Mouse (Mus musculus) ES-CJ7 (cell line): ENCODE measurements around the gene Bud23.

Source experiments
- DNase-seq: peaks from one replicate; pipeline ENCODE4 v3.0.0; 2011; ENCODE audit warnings: low read depth, low spot score

The Bud23 gene

GRCm38 (mm10) chr5:135072061-135072460 is 7.3 kb upstream of the Bud23 start:
- peak; percentile 73 for DNase-seq

GRCm38 (mm10) chr5:135070448-135070847 is 5.7 kb upstream of the Bud23 start:
- no peak for DNase-seq

GRCm38 (mm10) chr5:135066008-135066407 is 1.2 kb upstream of the Bud23 start:
- DNase-seq = no peak

GRCm38 (mm10) chr5:135064382-135064766 is 385 bp downstream of the Bud23 start:
- DNase-seq = no peak

- DNase-seq = peak; percentile 97
These were observed 954 bp downstream of the Bud23 start, which contains the start of gene Dnajc30 for GRCm38 (mm10) chr5:135063629-135064381. Gene Dnajc30, plus strand, starts transcription at chr5:135064202.

GRCm38 (mm10) chr5:135053356-135053755 is 11.4 kb downstream of the Bud23 start:
- no peak for DNase-seq

GRCm38 (mm10) chr5:135049268-135049667 is 15.5 kb downstream of the Bud23 start:
- DNase-seq = peak; percentile 64

- no peak for DNase-seq
These were observed 16.2 kb downstream of the Bud23 start for GRCm38 (mm10) chr5:135048539-135048938.

- DNase-seq = no peak
These were observed 20.2 kb downstream of the Bud23 start for GRCm38 (mm10) chr5:135044575-135044974.

GRCm38 (mm10) chr5:135042105-135042788 is 22.5 kb downstream of the Bud23 start:
- peak; percentile 94 for DNase-seq

GRCm38 (mm10) chr5:135040777-135041176 is 24.0 kb downstream of the Bud23 start:
- DNase-seq = no peak

GRCm38 (mm10) chr5:135040059-135040458 is 24.7 kb downstream of the Bud23 start:
- DNase-seq = no peak

- no peak for DNase-seq
These were observed 25.2 kb downstream of the Bud23 start for GRCm38 (mm10) chr5:135039541-135039940.

GRCm38 (mm10) chr5:135037946-135038345 is 26.8 kb downstream of the Bud23 start:
- no peak for DNase-seq

GRCm38 (mm10) chr5:135035608-135036359 is 29.0 kb downstream of the Bud23 start:
- no peak for DNase-seq

GRCm38 (mm10) chr5:135034593-135034992 is 30.2 kb downstream of the Bud23 start:
- no peak for DNase-seq

- no peak for DNase-seq
These were observed 32.2 kb downstream of the Bud23 start for GRCm38 (mm10) chr5:135032581-135032980.

GRCm38 (mm10) chr5:135029007-135029854 is 35.5 kb downstream of the Bud23 start:
- DNase-seq = no peak

GRCm38 (mm10) chr5:135025899-135026298 is 38.9 kb downstream of the Bud23 start:
- DNase-seq = no peak

- no peak for DNase-seq
These were observed 40.0 kb downstream of the Bud23 start for GRCm38 (mm10) chr5:135024665-135025224.
